Mouse (Mus musculus) CH12.LX (cell line): ENCODE measurements at regions not wholly inside any gene's neighbourhood (a gene's known extent, or its start where the extent isn't known, plus 50 kb on each side); places are given as distances from the start of the nearest gene placed in this dataset.

Experiments used
- DNase-seq: peaks from one replicate; pipeline ENCODE4 v3.0.0-alpha.2; 2013; ENCODE audit errors: extremely low read depth
- H3K27ac ChIP-seq: 2 replicates; pipeline ENCODE4 v1.5.1; 2012; ENCODE audit warnings: low read depth, mild to moderate bottlenecking, control low read depth, moderate library complexity; ENCODE audit not compliant: insufficient read depth
- H3K27me3 ChIP-seq: replicated peaks from 2 replicates; pipeline ENCODE3; 2012; ENCODE audit warnings: inconsistent platforms
- H3K36me3 ChIP-seq, 2 experiments: replicated peaks in 1 of 2; 2 replicates each; pipeline versions ENCODE3 to v1.6.1; 2012; ENCODE audit warnings: inconsistent platforms in 1 of 2, low read length in 1 of 2, mild to moderate bottlenecking in 1 of 2, mixed read lengths in 1 of 2, moderate library complexity in 1 of 2; ENCODE audit not compliant: control insufficient read depth in 1 of 2, insufficient read depth in 1 of 2
- H3K4me1 ChIP-seq, 2 experiments: 2 replicates each; pipeline ENCODE4 v1.6.1; 2012; ENCODE audit warnings: inconsistent platforms in 1 of 2, moderate library complexity in 1 of 2; ENCODE audit not compliant: insufficient read depth in 2 of 2, control insufficient read depth in 1 of 2
- H3K4me2 ChIP-seq: 2 replicates; pipeline ENCODE4 v1.6.1; 2012; ENCODE audit warnings: low read depth, mild to moderate bottlenecking, control low read depth; ENCODE audit not compliant: poor library complexity, insufficient read depth, severe bottlenecking
- H3K4me3 ChIP-seq, 3 experiments: fragments of 150-350 bp in 1 of 3; sonication (generic) in 1 of 3; replicated peaks in 1 of 3; 2 replicates each; pipeline versions ENCODE3 to v1.5.1; 2011 to 2012; ENCODE audit warnings: low read depth in 2 of 3, low read length in 2 of 3, mild to moderate bottlenecking in 2 of 3, moderate library complexity in 2 of 3, control low read depth in 1 of 3, improper control_type of control experiment in 1 of 3, inconsistent platforms in 1 of 3, mixed read lengths in 1 of 3; ENCODE audit not compliant: poor library complexity in 1 of 3
- H3K79me2 ChIP-seq: replicated peaks from 2 replicates; pipeline ENCODE4 v1.6.1; 2012; ENCODE audit warnings: mild to moderate bottlenecking, moderate library complexity; ENCODE audit not compliant: control insufficient read depth, poor library complexity, insufficient read depth, severe bottlenecking; ENCODE audit errors: extremely low read depth
- H3K9ac ChIP-seq: 2 replicates; pipeline ENCODE4 v1.6.1; 2012; ENCODE audit warnings: low read depth, mild to moderate bottlenecking, control low read depth, moderate library complexity; ENCODE audit not compliant: insufficient read depth
- H3K9me3 ChIP-seq: replicated peaks from 2 replicates; pipeline ENCODE3; 2012; ENCODE audit warnings: low read length, inconsistent platforms, mixed read lengths
- CHD1 ChIP-seq: IDR thresholded peaks from 2 replicates; pipeline ENCODE4 v1.6.1; 2012; ENCODE audit warnings: low read depth, low read length, improper control_type of control experiment, inconsistent platforms
- CTCF ChIP-seq, 2 experiments: IDR thresholded peaks in 1 of 2; conservative IDR thresholded peaks in 1 of 2; 2 replicates each; pipeline ENCODE4 v1.5.1; 2011 to 2012; ENCODE audit warnings: low read depth in 2 of 2, low read length in 2 of 2, improper control_type of control experiment in 1 of 2, inconsistent platforms in 1 of 2, mild to moderate bottlenecking in 1 of 2, moderate library complexity in 1 of 2
- E2F4 ChIP-seq: IDR thresholded peaks from 2 replicates; pipeline ENCODE4 v1.6.1; 2011; ENCODE audit warnings: low read depth, low read length, improper control_type of control experiment; ENCODE audit not compliant: insufficient replicate concordance
- GABPA ChIP-seq: IDR thresholded peaks from 2 replicates; pipeline ENCODE4 v1.6.1; 2012; ENCODE audit warnings: low read depth, low read length, improper control_type of control experiment, inconsistent platforms; ENCODE audit not compliant: insufficient replicate concordance
- HCFC1 ChIP-seq: IDR thresholded peaks from 2 replicates; pipeline ENCODE4 v1.6.1; 2012; ENCODE audit warnings: low read depth, mild to moderate bottlenecking, inconsistent platforms, low read length, improper control_type of control experiment
- IRF4 ChIP-seq: IDR thresholded peaks from 2 replicates; pipeline ENCODE4 v1.6.1; 2014; ENCODE audit warnings: low read depth, mild to moderate bottlenecking, inconsistent platforms, low read length, improper control_type of control experiment
- JUND ChIP-seq: conservative IDR thresholded peaks from 2 replicates; pipeline ENCODE4 v1.6.1; 2011; ENCODE audit warnings: low read depth, low read length, improper control_type of control experiment
- KAT2A ChIP-seq: IDR thresholded peaks from 2 replicates; pipeline ENCODE4 v1.6.1; 2012; ENCODE audit warnings: low read length, improper control_type of control experiment, inconsistent platforms; ENCODE audit not compliant: insufficient replicate concordance
- MAFK ChIP-seq: IDR thresholded peaks from 2 replicates; pipeline ENCODE4 v1.6.1; 2011; ENCODE audit warnings: low read length, improper control_type of control experiment; ENCODE audit not compliant: insufficient replicate concordance
- MYC ChIP-seq: IDR thresholded peaks from 2 replicates; pipeline ENCODE4 v1.6.1; 2011; ENCODE audit warnings: low read depth, mild to moderate bottlenecking, improper control_type of control experiment, low read length
- NELFE ChIP-seq: IDR thresholded peaks from 2 replicates; pipeline ENCODE4 v1.6.1; 2011; ENCODE audit warnings: low read depth, low read length, improper control_type of control experiment
- POLR2AphosphoS2 ChIP-seq: IDR thresholded peaks from 2 replicates; pipeline ENCODE4 v1.6.1; 2011; ENCODE audit warnings: low read depth, low read length, improper control_type of control experiment
- TBP ChIP-seq: conservative IDR thresholded peaks from 2 replicates; pipeline ENCODE4 v1.6.1; 2011; ENCODE audit warnings: low read depth, low read length, improper control_type of control experiment
- TCF12 ChIP-seq: IDR thresholded peaks from 2 replicates; pipeline ENCODE4 v1.6.1; 2014; ENCODE audit warnings: low read depth, mild to moderate bottlenecking, inconsistent platforms, low read length, improper control_type of control experiment
- ZC3H11A ChIP-seq: IDR thresholded peaks from 2 replicates; pipeline ENCODE4 v1.6.1; 2012; ENCODE audit warnings: low read depth, mild to moderate bottlenecking, inconsistent platforms, low read length, improper control_type of control experiment
- ZNF384 ChIP-seq: IDR thresholded peaks from 2 replicates; pipeline ENCODE4 v1.6.1; 2012; ENCODE audit warnings: low read depth, low read length, improper control_type of control experiment, inconsistent platforms
- dilution Hi-C: fragments of 300-500 bp; cut with MboI; formaldehyde crosslinking; loops from 2 replicates; pipeline ENCODE4 v1.14.3; 2020; ENCODE audit warnings: low sequenced_read_pairs; ENCODE audit not compliant: extremely low pct_unique_long_range_greater_than_20kb, extremely low pct_ligation_motif_present
- in situ Hi-C: fragments of 300-500 bp; cut with MboI; formaldehyde crosslinking; loops from 3 replicates; pipeline ENCODE4 v1.14.3; 2019; ENCODE audit warnings: low sequenced_read_pairs, low pct_ligation_motif_present, low pct_unique_long_range_greater_than_20kb, mixed read lengths

GRCm38 (mm10) chr8:49136503-49137044 is 292.8 kb upstream of the Tenm3 start:
- no peaks in the 10 kb centered on the region for H3K27me3 ChIP-seq
- no peaks in the 10 kb centered on the region for H3K4me1 ChIP-seq
- H3K9ac ChIP-seq: no peak overlapping the region
- no peak overlapping the region for H3K27ac ChIP-seq
- TF ChIP-seq NELFE (no peak), MAFK (no peak), HCFC1 (no peak), JUND (no peak), POLR2AphosphoS2 (no peak), E2F4 (no peak), CTCF (conservative IDR thresholded peaks at IDR 0.05 in 1 of 2, IDR thresholded peaks at IDR 0.05 in 1 of 2; ENCODE audit: low read depth in 2 of 2, low read length in 2 of 2) (no peak)
- H3K9me3 ChIP-seq: peaks cover 30% of the 10 kb centered on the region
- dilution Hi-C loops: no loop called here
- no peak for DNase-seq
- H3K4me2 ChIP-seq: no peak overlapping the region
- no peaks in the 10 kb centered on the region for H3K36me3 ChIP-seq
- H3K79me2 ChIP-seq: no peaks in the 10 kb centered on the region
- in situ Hi-C loops: no loop called here
- H3K4me3 ChIP-seq: no peak overlapping the region

- Histone ChIP-seq H3K27me3 (no peaks in the 10 kb centered on the region), H3K4me3 (no peak overlapping the region), H3K9me3 (peaks cover 32% of the 10 kb centered on the region), H3K79me2 (no peaks in the 10 kb centered on the region), H3K9ac (no peak overlapping the region), H3K4me2 (no peak overlapping the region), H3K4me1 (no peaks in the 10 kb centered on the region), H3K27ac (no peak overlapping the region), H3K36me3 (no peaks in the 10 kb centered on the region)
- DNase-seq: no peak
- TF ChIP-seq MYC: no peak
- no peak for TF ChIP-seq POLR2AphosphoS2
- TF ChIP-seq GABPA: no peak
- no peak for TF ChIP-seq CHD1
- no peak for TF ChIP-seq IRF4
- TF ChIP-seq ZNF384: no peak
- no peak for TF ChIP-seq CTCF (conservative IDR thresholded peaks at IDR 0.05 in 1 of 2, IDR thresholded peaks at IDR 0.05 in 1 of 2; ENCODE audit: low read depth in 2 of 2, low read length in 2 of 2)
- TF ChIP-seq JUND: no peak
- no peak for TF ChIP-seq TCF12
- no peak for TF ChIP-seq NELFE
- in situ Hi-C loops: no loop called here
- dilution Hi-C loops: no loop called here
Observed at GRCm38 (mm10) chr8:49109095-49109494, 265.3 kb upstream of the Tenm3 start.

GRCm38 (mm10) chr8:49108665-49109064 is 264.9 kb upstream of the Tenm3 start:
- Histone ChIP-seq H3K36me3 (no peaks in the 10 kb centered on the region), H3K4me2 (no peak overlapping the region), H3K27ac (no peak overlapping the region), H3K79me2 (no peaks in the 10 kb centered on the region), H3K27me3 (no peaks in the 10 kb centered on the region), H3K4me3 (no peak overlapping the region), H3K4me1 (no peaks in the 10 kb centered on the region), H3K9me3 (peaks cover 33% of the 10 kb centered on the region), H3K9ac (no peak overlapping the region)
- no peak for DNase-seq
- dilution Hi-C loops: no loop called here
- in situ Hi-C loops: no loop called here
- no peak for TF ChIP-seq KAT2A
- no peak for TF ChIP-seq TBP
- no peak for TF ChIP-seq ZC3H11A
- TF ChIP-seq NELFE: no peak
